Mouse (Mus musculus): ENCODE measurements around the gene Slc39a11. TPM values are rescaled to one million over a fixed set of nuclear protein-coding genes. Genes with fewer than 3 reads are reported as not detected.

Gene Slc39a11
- total RNA-seq, 2 experiments from 2014 or later: 1.8 to 3.1 TPM

GRCm38 (mm10) chr11:113631862-113632261 lies 18.0 kb downstream of the Slc39a11 start:
- DNase-seq: no peak

DNA sequence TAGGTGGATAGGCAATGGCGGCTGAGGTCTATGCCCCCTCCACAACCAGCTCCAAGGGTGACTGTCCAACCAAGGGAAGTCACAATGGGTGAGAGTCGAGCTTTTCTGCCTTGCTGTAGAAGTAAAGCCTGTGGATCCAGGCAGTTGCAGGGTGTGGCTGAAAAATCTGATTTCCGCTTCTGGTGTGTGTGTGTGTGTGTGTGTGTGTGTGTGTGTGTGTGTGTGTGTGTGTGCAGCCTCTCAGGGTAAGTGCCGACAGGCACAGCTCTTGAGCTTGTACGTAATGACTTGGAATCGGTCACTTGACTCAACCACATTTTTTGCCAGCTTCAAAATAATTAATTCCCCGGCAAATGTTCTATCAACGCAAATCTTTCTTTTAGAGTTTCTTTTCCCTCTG lies 18.6 kb downstream of the Slc39a11 start:
- DNase-seq: no peak

- DNase-seq: no peak
These were observed 19.2 kb downstream of the Slc39a11 start for GRCm38 (mm10) chr11:113630642-113631041.

DNA sequence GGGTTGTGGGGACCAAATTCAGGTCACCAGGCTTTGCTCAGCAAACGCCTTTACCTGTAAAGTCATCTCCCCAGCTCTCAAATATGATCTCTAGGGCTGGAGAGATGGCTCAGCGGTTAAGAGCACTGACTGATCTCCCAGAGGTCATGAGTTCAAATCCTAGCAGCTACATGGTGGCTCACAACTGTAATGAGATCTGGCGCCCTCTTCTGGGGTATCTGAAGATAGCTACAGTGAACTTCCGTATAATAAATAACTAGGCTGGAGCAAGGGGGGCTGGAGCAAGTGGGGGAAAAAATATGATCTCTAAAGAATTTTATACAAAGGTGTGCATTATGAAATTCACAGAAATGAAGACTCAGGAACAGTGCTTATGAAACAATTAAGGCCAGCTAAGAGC lies 22.1 kb downstream of the Slc39a11 start:
- no peak for DNase-seq

GRCm38 (mm10) chr11:113625437-113625836 lies 24.4 kb downstream of the Slc39a11 start:
- DNase-seq: no peak

- DNase-seq: no peak
These were observed 27.9 kb downstream of the Slc39a11 start for GRCm38 (mm10) chr11:113622028-113622427.

GRCm38 (mm10) chr11:113621001-113621400 lies 28.9 kb downstream of the Slc39a11 start:
- no peak for DNase-seq

GRCm38 (mm10) chr11:113619420-113620080 lies 30.3 kb downstream of the Slc39a11 start:
- no peak for DNase-seq

DNA sequence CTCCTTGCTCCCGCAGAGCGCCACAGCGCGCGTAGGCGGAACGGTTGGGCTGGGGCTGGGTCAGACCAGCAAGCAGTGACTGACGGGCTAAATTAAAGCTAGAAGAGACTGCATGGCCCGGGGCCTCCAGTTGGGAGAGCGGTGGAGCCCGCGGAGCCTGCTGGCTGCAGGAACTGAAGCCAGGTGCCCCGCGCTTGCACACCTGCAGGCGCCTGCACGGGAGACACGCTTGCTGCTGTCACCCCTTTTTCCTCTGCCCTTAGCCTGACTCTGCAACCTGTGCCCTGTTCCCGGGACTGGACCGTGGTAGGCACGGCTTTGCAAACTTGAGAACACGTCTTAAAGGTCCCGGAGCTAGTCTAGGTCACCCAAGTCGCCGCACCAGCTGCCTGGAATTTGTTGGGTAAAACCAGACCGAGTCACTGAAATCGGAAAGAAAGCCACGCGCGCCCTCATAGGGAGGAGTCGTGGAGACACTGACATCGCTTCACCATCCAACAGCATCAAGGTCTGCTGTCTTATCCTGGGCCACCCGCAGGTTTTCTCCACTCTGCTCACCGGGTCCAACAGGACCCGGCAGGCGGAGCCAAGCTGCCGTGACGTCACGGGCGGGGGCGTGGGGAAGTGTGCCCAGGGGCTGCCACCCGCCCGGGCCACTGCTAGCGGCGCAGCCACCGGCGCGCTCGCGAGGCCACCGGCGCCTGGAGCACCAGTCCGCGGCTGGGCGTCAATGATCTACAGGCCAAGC lies 31.0 kb downstream of the Slc39a11 start, which contains the start of gene Sstr2:
Sstr2 (plus strand) TSS at position 671 of the 748 bp plus-strand sequence.
- peak; percentile 57 for DNase-seq

- DNase-seq: no peak
These were observed 31.6 kb downstream of the Slc39a11 start for GRCm38 (mm10) chr11:113618303-113618671.

- no peak for DNase-seq
These were observed 32.6 kb downstream of the Slc39a11 start for GRCm38 (mm10) chr11:113617132-113617911.

DNA sequence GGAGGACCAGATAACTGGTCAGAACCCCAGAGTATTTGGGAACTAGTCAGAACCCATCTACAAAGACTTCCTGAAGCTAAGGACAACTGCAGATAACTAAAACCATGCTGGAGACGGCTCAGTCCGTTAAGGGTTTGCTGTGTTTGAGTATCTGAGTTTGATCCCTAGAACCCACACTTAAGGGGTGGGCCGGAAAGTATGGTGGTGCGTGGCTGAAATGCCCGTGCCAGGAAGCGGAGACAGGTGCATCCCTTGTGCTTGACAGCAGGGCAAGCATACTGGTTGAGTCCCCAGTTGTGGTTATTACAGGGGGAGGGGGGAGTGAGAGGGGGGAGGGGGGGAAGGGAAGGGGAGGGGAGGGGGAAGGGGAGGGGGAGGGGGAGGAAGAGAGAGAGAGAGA lies 35.4 kb downstream of the Slc39a11 start:
- no peak for DNase-seq

GRCm38 (mm10) chr11:113611664-113612611 lies 37.9 kb downstream of the Slc39a11 start:
- no peak for DNase-seq

DNA sequence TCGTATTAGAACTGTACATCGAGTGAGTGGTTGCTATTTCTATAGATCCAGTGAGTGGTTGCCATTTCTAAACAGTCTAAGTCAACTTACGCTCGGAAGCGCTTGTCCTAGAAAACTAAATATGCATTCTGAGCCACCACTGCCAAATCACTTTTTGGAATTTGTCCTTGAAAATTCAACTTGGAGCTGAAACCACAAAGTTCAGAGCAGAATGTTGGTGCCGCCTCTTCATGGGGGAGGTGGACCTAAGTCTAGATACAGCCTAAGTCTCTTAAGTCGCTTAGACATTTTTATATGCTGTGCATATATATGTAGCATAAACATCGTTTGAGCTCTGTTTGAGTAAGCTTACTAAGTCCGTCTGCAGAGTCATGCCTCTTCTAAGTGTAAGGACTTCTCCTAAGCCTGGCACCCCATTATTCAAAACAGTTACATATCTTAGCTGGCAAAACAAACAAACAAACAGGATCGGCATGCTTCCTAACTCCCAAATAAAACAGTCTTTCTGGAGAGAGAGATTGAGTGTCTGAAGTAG lies 38.7 kb downstream of the Slc39a11 start:
- DNase-seq: no peak

DNA sequence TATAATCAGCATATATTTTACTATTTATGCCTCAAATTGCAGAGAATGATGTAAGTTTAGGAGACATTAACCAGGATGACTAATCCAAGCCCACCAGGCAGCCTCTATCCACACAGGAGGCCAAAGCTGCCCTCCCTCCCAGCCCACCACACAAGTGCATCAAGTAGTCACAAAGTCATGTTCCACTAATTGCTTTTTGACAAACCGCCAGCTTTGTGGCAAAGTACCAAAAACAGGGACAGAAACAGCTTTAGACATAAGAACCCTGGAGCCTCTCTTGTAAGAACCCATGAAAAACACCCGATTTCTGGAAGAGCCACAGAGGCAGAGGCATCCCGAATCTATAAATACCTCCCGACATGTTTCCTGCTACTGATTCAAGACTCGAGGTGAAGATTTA lies 39.6 kb downstream of the Slc39a11 start:
- DNase-seq: no peak

DNA sequence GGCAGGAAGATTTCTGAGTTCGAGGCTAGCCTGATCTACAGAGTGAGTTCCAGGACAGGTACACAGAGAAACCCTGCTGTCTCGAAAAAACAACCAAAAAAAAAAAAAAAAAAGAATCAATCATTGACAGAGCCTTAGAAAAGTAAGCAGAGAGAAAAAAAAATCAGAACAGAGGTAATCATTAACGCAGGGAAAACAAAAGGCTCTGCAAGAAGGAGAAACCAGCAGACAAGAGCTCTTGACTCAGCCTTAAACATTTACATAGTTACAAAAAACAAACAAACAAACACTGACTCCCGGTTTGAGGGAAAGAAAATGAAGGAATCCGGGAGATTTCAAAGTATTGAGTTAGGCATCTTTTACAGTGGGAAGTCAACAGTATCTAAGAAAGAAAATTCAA lies 40.3 kb downstream of the Slc39a11 start:
- no peak for DNase-seq

GRCm38 (mm10) chr11:113607556-113607955 lies 42.3 kb downstream of the Slc39a11 start:
- DNase-seq: no peak

DNA sequence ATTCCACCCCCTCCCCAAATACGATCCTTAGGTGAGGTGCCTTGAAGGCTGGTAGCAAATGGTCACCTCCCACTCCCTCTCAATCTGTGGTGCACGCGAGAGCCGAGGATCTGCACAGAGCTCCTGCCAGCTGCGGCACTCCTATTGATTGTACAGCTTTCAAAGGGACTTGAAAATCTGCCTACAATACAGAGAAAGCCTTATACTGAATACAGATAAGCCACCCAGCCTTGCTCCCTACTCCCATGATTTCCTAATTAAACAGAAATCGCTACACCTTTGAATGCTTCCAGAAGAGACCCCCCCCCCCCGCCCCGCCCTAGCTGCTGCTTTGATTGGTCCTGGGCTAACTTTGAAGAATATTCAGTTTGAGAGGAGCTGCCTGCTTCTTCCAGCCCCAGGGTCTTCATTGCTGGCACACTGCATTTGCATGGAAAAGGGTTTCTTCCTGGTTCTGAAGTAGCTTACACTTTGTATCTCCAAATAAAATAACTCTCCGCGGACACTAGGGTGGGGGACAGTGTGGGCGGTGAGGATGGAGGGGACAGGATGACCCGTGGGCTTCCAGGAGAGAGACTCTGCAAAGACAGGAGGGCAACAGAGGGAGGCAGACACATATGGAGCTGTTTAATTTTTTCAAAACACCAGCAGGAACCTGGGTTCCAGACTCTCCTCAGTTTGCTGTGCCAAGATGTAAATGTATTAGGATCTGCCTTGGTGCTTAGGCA lies 48.1 kb downstream of the Slc39a11 start:
- no peak for DNase-seq

- no peak for DNase-seq
These were observed 49.2 kb downstream of the Slc39a11 start for GRCm38 (mm10) chr11:113600526-113601245.

DNA sequence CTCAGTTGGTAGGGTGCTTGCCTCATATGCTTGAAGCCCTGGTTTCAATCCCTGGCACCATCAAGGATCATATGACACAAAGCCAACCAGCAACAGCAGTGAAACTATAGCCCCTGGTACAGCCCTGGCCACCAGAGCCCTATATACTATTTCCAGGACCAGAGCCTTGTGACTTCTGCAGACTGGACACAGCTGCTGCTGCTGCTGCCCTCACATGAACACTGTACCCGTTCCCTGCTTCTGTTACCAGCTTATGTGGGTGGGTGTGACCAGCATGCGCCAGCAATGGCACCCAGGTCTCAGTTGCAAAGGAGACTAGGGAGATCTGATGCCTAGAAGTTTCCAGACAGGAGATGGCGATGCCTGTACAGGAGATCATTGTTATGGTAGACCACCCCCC lies 52.2 kb downstream of the Slc39a11 start:
- no peak for DNase-seq

Measured in gastrocnemius, postnatal 25 days (tissue).